Mouse (Mus musculus): ENCODE measurements at regions not wholly inside any gene's neighbourhood (a gene's known extent, or its start where the extent isn't known, plus 50 kb on each side); places are given as distances from the start of the nearest gene placed in this dataset.

DNA sequence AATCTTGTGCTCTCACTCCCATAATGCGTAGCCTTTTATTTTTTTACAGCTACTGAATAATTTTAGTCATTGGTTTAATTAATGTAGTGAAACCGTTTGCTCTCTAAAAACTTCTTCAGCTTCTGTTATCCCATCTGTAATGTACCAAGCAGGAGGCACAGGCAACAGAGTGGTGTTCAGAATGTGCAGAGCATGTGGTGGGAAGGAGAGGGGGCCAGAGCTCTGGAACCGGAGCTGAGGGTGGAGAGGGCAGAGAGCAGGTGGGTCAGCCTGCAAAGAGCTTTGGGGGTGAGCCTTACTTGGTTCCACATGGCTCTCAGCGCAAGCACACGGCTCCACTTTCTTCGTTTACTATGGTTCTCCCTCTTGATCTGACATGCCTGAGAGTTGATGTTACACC is 739.6 kb upstream of the Arrdc4 start:
- no peak for TF ChIP-seq CTCF (conservative IDR thresholded peaks at IDR 0.05; ENCODE audit: insufficient read depth, insufficient read length, low read depth, low read length)
- TF ChIP-seq POLR2A (IDR thresholded peaks at IDR 0.05; ENCODE audit: low read depth, low read length) = no peak
